Mouse (Mus musculus): ENCODE measurements around the gene Psmd8. TPM values are rescaled to one million over a fixed set of nuclear protein-coding genes. Genes with fewer than 3 reads are reported as not detected.
A peak's percentile ranks its signal among the peaks of the same experiment; 100 is the strongest.
"Not testable (repeated sequence)": the region's sequence is repeated elsewhere in the genome, so short reads cannot be mapped to it uniquely, and the experiment has no call there.

Gene Psmd8
- polyA plus RNA-seq (2015; fragmentation: Nextera tagmentation; extraction: Ambion mirVana): 269 and 274 TPM in 2 replicates

- Histone ChIP-seq H3K36me3 (peaks cover 14% of the 10 kb centered on the region), H3K4me2 (replicated peaks) (peak within 1 kb of the TSS; percentile 68)
- WGBS: under 1% methylated on average over 62 of the region's 62 CpGs
Observed at GRCm38 (mm10) chr7:29180077-29180853, at the start of gene Psmd8. Gene Psmd8 (minus strand): TSS chr7:29180701.

GRCm38 (mm10) chr7:29228202-29228601 is 47.7 kb upstream of the Psmd8 start:
- H3K9me3 ChIP-seq: no peaks in the 10 kb centered on the region
- peaks cover 26% of the 10 kb centered on the region for H3K27me3 ChIP-seq
- 74% methylated on average over 4 of the region's 4 CpGs for WGBS
- no peak overlapping the region for H3K4me3 ChIP-seq
- peaks cover 16% of the 10 kb centered on the region for H3K4me1 ChIP-seq
- ATAC-seq (replicated peaks): no peak
- no peak overlapping the region for H3K27ac ChIP-seq (replicated peaks)
- no peak overlapping the region for H3K9ac ChIP-seq (replicated peaks)
- H3K4me2 ChIP-seq (replicated peaks): no peak overlapping the region
- no peaks in the 10 kb centered on the region for H3K36me3 ChIP-seq

More at GRCm38 (mm10) chr7:29180077-29180853, at the start of gene Psmd8:
- Histone ChIP-seq H3K27ac (replicated peaks) (peak within 1 kb of the TSS; percentile 57), H3K9ac (replicated peaks) (peak within 1 kb of the TSS; percentile 66), H3K27me3 (no peaks in the 10 kb centered on the region), H3K9me3 (no peaks in the 10 kb centered on the region), H3K4me1 (peaks cover 19% of the 10 kb centered on the region), H3K4me3 (peak within 1 kb of the TSS; percentile 56)
- peak; percentile 95 for ATAC-seq (replicated peaks)

- no peak for ATAC-seq (replicated peaks)
Observed at GRCm38 (mm10) chr7:29225520-29225919, 45.0 kb upstream of the Psmd8 start.

GRCm38 (mm10) chr7:29224756-29225394 is 44.4 kb upstream of the Psmd8 start:
- Histone ChIP-seq H3K27ac (replicated peaks) (no peak overlapping the region), H3K4me3 (no peak overlapping the region), H3K27me3 (no peaks in the 10 kb centered on the region), H3K4me2 (replicated peaks) (no peak overlapping the region; the same call in 1 of the 2 replicates), H3K9me3 (no peaks in the 10 kb centered on the region), H3K9ac (replicated peaks) (no peak overlapping the region; the same call in 1 of the 2 replicates), H3K36me3 (no peaks in the 10 kb centered on the region), H3K4me1 (peaks cover 8% of the 10 kb centered on the region; the same call in 1 of the 2 replicates)
- ATAC-seq (replicated peaks): 0 out of 2 replicates have a peak, but pooled peaks have one; percentile 38
- WGBS: 9% methylated on average over 16 of the region's 16 CpGs

More at GRCm38 (mm10) chr7:29225520-29225919, 45.0 kb upstream of the Psmd8 start:
- Histone ChIP-seq H3K27ac (replicated peaks) (no peak overlapping the region), H3K36me3 (no peaks in the 10 kb centered on the region), H3K4me2 (replicated peaks) (no peak overlapping the region), H3K9ac (replicated peaks) (no peak overlapping the region), H3K27me3 (peaks cover 3% of the 10 kb centered on the region; the same call in 1 of the 2 replicates), H3K9me3 (no peaks in the 10 kb centered on the region), H3K4me3 (no peak overlapping the region), H3K4me1 (peaks cover 8% of the 10 kb centered on the region; the same call in 1 of the 2 replicates)
- WGBS: 77% methylated on average over 13 of the region's 13 CpGs

- H3K27me3 ChIP-seq: peaks cover 8% of the 10 kb centered on the region; the same call in 1 of the 2 replicates
- no peak overlapping the region for H3K4me3 ChIP-seq
- H3K4me1 ChIP-seq: peaks cover 15% of the 10 kb centered on the region
- no peaks in the 10 kb centered on the region for H3K9me3 ChIP-seq
- ATAC-seq (replicated peaks): no peak
- WGBS: 47% methylated on average over 15 of the region's 15 CpGs
- no peak overlapping the region for H3K27ac ChIP-seq (replicated peaks)
- H3K4me2 ChIP-seq (replicated peaks): no peak overlapping the region
- no peaks in the 10 kb centered on the region for H3K36me3 ChIP-seq
- H3K9ac ChIP-seq (replicated peaks): no peak overlapping the region
Observed at GRCm38 (mm10) chr7:29214846-29215245, 34.3 kb upstream of the Psmd8 start.

GRCm38 (mm10) chr7:29214236-29214635 is 33.7 kb upstream of the Psmd8 start:
- peaks cover 15% of the 10 kb centered on the region for H3K4me1 ChIP-seq
- ATAC-seq (replicated peaks): no peak
- no peak overlapping the region for H3K4me2 ChIP-seq (replicated peaks)
- H3K27me3 ChIP-seq: peaks cover 8% of the 10 kb centered on the region; the same call in 1 of the 2 replicates
- H3K9me3 ChIP-seq: no peaks in the 10 kb centered on the region
- no peak overlapping the region for H3K4me3 ChIP-seq
- H3K36me3 ChIP-seq: no peaks in the 10 kb centered on the region
- H3K27ac ChIP-seq (replicated peaks): no peak overlapping the region
- no peak overlapping the region for H3K9ac ChIP-seq (replicated peaks)
- WGBS: 69% methylated on average over 2 of the region's 2 CpGs

- no peaks in the 10 kb centered on the region for H3K36me3 ChIP-seq
- H3K4me2 ChIP-seq (replicated peaks): peak within 1 kb of the TSS; percentile 46
- H3K4me1 ChIP-seq: peaks cover 15% of the 10 kb centered on the region
- H3K9ac ChIP-seq (replicated peaks): no peak within 1 kb of the TSS
- H3K27me3 ChIP-seq: peaks cover 8% of the 10 kb centered on the region; the same call in 1 of the 2 replicates
- 2% methylated on average over 20 of the region's 20 CpGs for WGBS
- H3K4me3 ChIP-seq: peak within 1 kb of the TSS; percentile 31
- ATAC-seq (replicated peaks): peak; percentile 68
- H3K9me3 ChIP-seq: no peaks in the 10 kb centered on the region
- H3K27ac ChIP-seq (replicated peaks): 0 out of 2 replicates have a peak within 1 kb of the TSS, but pooled peaks have one; percentile 23
Observed at GRCm38 (mm10) chr7:29213675-29214082, 33.2 kb upstream of the Psmd8 start, which contains the start of gene Catsperg1. Gene Catsperg1 (minus strand): TSS chr7:29214035.

- not testable (repeated sequence) for H3K9ac ChIP-seq (replicated peaks); H3K27ac ChIP-seq (replicated peaks); H3K36me3 ChIP-seq; H3K27me3 ChIP-seq; H3K9me3 ChIP-seq
- ATAC-seq (replicated peaks): peak; percentile 51; the same call in 1 of the 2 replicates
- Histone ChIP-seq H3K4me1 (peaks cover 15% of the 10 kb centered on the region), H3K4me3 (peak overlapping the region; percentile 31), H3K4me2 (replicated peaks) (peak overlapping the region; percentile 46)
- 18% methylated on average over 40 of the region's 40 CpGs for WGBS
Observed at GRCm38 (mm10) chr7:29212775-29213560, 32.5 kb upstream of the Psmd8 start.

GRCm38 (mm10) chr7:29212199-29212765 is 31.8 kb upstream of the Psmd8 start:
- Histone ChIP-seq H3K4me2 (replicated peaks) (0 out of 2 replicates have a peak overlapping the region, but pooled peaks have one; percentile 46), H3K9ac (replicated peaks) (no peak overlapping the region)
- WGBS: 15% methylated on average over 26 of the region's 26 CpGs

GRCm38 (mm10) chr7:29211415-29212198 is 31.1 kb upstream of the Psmd8 start:
- Histone ChIP-seq H3K27ac (replicated peaks) (no peak overlapping the region), H3K4me3 (peak overlapping the region; percentile 33), H3K36me3 (no peaks in the 10 kb centered on the region), H3K4me2 (replicated peaks) (peak overlapping the region; percentile 38), H3K27me3 (peaks cover 8% of the 10 kb centered on the region; the same call in 1 of the 2 replicates), H3K9me3 (no peaks in the 10 kb centered on the region), H3K9ac (replicated peaks) (no peak overlapping the region), H3K4me1 (peaks cover 15% of the 10 kb centered on the region)
- ATAC-seq (replicated peaks): 0 out of 2 replicates have a peak, but pooled peaks have one; percentile 42
- 7% methylated on average over 34 of the region's 34 CpGs for WGBS

More at GRCm38 (mm10) chr7:29212199-29212765, 31.8 kb upstream of the Psmd8 start:
- Histone ChIP-seq H3K27ac (replicated peaks) (no peak overlapping the region), H3K27me3 (peaks cover 8% of the 10 kb centered on the region; the same call in 1 of the 2 replicates), H3K4me3 (no peak overlapping the region; the same call in 1 of the 2 replicates), H3K9me3 (no peaks in the 10 kb centered on the region), H3K36me3 (no peaks in the 10 kb centered on the region), H3K4me1 (peaks cover 15% of the 10 kb centered on the region)
- ATAC-seq (replicated peaks): no peak
